Mouse (Mus musculus) neural tube, postnatal 0 days (tissue): ENCODE measurements around the gene Gm13283. TPM values are rescaled to one million over a fixed set of nuclear protein-coding genes. Genes with fewer than 3 reads are reported as not detected.

Source experiments
- polyA plus RNA-seq: library from polyadenylated mRNA; unstranded; fragments of >200 nt; fragmentation: Nextera tagmentation; extraction: Ambion mirVana; gene quantifications from 2 replicates; pipeline ENCODE4 v1.2.1, GENCODE M21; 2015

Gene Gm13283
- polyA plus RNA-seq = not detected in 2 replicates

GRCm38 (mm10) chr4:88759610-88760268 is at the start of gene Gm13283:
Gene Gm13283 (plus strand): TSS chr4:88760119.

DNA sequence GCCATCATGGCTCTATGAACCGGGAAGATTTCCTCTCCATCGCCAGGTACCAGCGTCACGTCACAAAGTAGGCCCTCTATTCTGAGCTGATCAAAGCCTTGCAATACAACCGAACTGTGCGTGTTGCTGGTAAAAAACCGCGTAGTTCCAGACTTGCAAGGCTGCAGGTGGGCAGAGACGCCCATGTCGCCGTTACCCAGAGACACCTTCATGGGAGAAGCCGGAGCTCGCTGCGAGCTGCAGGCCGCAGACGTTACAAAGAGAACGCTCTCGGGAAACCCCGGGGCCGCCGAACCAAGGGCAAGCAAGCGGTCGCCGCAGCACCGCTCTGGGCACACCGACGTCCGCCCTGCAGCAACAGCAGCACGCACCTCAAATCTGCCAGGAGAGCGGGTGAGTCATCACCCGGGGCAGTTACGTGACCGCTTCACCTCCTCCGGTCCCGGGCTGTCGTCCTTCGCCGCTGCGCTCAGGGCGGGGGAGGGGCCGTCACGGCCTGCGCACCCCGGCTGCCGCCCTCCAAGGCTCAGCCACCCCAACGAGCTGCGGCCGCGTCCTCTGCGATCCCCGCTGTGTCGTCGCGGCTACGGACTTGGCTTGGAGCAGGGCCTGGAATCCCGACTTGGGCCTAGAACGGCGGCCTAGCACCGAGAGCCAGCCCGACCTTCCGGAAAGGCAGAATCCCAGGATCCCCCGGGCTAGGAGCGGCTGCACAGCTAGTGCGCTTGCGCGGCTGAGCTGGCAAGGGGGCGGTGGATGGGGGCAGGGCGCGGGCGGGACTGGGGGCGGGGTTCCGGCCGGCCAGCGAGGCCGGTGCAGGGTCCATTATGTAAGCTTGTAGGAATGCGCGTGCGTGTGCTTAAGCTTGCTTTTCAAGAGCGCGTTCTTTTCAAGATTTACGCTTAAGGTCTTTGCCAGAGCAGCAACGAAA is 37.9 kb upstream of the Gm13283 start, which contains the start of the genes Gm26566 and Klhl9:
Gene Gm26566, plus strand, starts transcription at position 15 of the 931 bp plus-strand sequence.
Gene Klhl9, minus strand, starts transcription at position 675 of the 931 bp plus-strand sequence.

GRCm38 (mm10) chr4:88754818-88755340 is 5.0 kb upstream of the Gm13283 start, which contains the start of gene Gm13271:
Gene Gm13271 (plus strand): TSS chr4:88754868.

GRCm38 (mm10) chr4:88773534-88773933 is 13.6 kb downstream of the Gm13283 start, which contains the start of gene Gm13290:
Gene Gm13290 (plus strand): TSS chr4:88773834.

GRCm38 (mm10) chr4:88776622-88777021 is 16.7 kb downstream of the Gm13283 start, which contains the start of gene Gm13289:
Gene Gm13289 (plus strand): TSS chr4:88776922.

GRCm38 (mm10) chr4:88779550-88779949 is 19.6 kb downstream of the Gm13283 start, which contains the start of gene Gm13272:
Gene Gm13272 (plus strand): TSS chr4:88779850.

GRCm38 (mm10) chr4:88781831-88782230 is 21.9 kb downstream of the Gm13283 start, which contains the start of gene Ifnz:
Gene Ifnz (plus strand): TSS chr4:88782131.

GRCm38 (mm10) chr4:88785409-88785808 is 25.5 kb downstream of the Gm13283 start, which contains the start of gene Gm13276:
Gene Gm13276 (plus strand): TSS chr4:88785709.

GRCm38 (mm10) chr4:88788402-88788801 is 28.5 kb downstream of the Gm13283 start, which contains the start of gene Gm13277:
Gene Gm13277 (plus strand): TSS chr4:88788632.

GRCm38 (mm10) chr4:88791250-88791649 is 31.3 kb downstream of the Gm13283 start, which contains the start of gene Gm13278:
Gene Gm13278 (plus strand): TSS chr4:88791550.

GRCm38 (mm10) chr4:88793936-88794675 is 34.2 kb downstream of the Gm13283 start, which contains the start of gene Gm13275:
Gene Gm13275 (plus strand): TSS chr4:88794487.

DNA sequence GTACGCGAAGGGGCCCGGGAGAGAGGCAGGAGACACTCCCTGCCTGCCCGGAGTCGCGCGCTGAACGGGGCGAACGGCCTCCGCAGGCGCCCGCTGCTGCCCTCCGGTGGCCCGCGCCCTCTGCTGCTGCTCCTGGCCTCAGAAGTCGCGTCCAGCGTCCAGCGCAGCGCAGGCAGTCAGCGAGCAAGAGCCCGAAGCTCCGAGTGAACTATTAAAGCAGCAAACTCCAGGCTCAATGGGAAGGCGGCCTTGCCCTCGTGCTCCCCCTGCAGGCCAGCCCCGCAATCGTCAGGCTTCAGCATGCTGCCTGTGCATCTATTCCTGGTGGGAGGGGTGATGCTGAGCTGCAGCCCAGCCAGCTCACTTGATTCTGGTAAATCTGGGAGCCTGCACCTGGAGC is 37.2 kb downstream of the Gm13283 start, which contains the start of gene Gm13279:
Gene Gm13279, plus strand, starts transcription at position 301 of the 400 bp plus-strand sequence.

GRCm38 (mm10) chr4:88799365-88799764 is 39.4 kb downstream of the Gm13283 start, which contains the start of gene Gm13285:
Gene Gm13285 (plus strand): TSS chr4:88799665.

DNA sequence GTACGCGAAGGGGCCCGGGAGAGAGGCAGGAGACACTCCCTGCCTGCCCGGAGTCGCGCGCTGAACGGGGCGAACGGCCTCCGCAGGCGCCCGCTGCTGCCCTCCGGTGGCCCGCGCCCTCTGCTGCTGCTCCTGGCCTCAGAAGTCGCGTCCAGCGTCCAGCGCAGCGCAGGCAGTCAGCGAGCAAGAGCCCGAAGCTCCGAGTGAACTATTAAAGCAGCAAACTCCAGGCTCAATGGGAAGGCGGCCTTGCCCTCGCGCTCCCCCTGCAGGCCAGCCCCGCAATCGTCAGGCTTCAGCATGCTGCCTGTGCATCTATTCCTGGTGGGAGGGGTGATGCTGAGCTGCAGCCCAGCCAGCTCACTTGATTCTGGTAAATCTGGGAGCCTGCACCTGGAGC is 43.0 kb downstream of the Gm13283 start, which contains the start of gene Gm13287:
Gene Gm13287, plus strand, starts transcription at position 301 of the 400 bp plus-strand sequence.

DNA sequence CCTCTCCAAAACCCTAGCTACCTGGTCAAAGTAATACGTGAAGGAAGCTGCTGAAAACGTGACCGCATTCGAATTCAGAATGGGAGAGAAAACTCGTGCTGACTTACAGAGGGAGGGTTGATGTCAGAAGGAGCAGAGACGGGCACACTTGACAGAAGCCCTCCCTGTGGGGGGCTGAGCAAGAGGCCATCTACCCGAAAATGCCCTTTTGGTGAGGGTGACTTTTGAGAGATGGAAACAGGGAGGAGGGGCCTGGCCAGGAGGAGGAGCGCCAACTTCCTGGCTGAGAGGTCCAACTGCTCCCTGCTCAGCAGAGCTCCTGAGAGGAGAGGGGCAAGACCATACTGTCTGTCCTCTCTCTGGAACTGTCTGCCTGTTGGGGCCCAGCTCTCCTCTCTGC is 45.3 kb downstream of the Gm13283 start, which contains the start of gene Gm13288:
Gene Gm13288, plus strand, starts transcription at position 301 of the 400 bp plus-strand sequence.

Other genes starting within 250 kb of the Gm13283 start
- not detected in 2 replicates for gene Ifnb1, start 237.3 kb upstream of the Gm13283 start, polyA plus RNA-seq
- gene Ifna15, start 201.9 kb upstream of the Gm13283 start, polyA plus RNA-seq = not detected in 2 replicates
- not detected in 2 replicates for gene Ifna14, start 188.3 kb upstream of the Gm13283 start, polyA plus RNA-seq
- gene Ifna9, start 167.7 kb upstream of the Gm13283 start, polyA plus RNA-seq = not detected in 2 replicates
- not detected in 2 replicates for gene Ifna12, start 156.7 kb upstream of the Gm13283 start, polyA plus RNA-seq
- gene C87499, start 125.7 kb upstream of the Gm13283 start, polyA plus RNA-seq = not detected in 2 replicates
- gene Ifna13, start 115.7 kb upstream of the Gm13283 start, polyA plus RNA-seq = not detected in 2 replicates
- gene Ifna16, start 83.2 kb upstream of the Gm13283 start, polyA plus RNA-seq = not detected in 2 replicates
- not detected in 2 replicates for gene Ifna2, start 76.2 kb upstream of the Gm13283 start, polyA plus RNA-seq
- not detected in 2 replicates for gene Ifnab, start 68.8 kb upstream of the Gm13283 start, polyA plus RNA-seq
- gene Gm26566, start 38.3 kb upstream of the Gm13283 start, polyA plus RNA-seq = 0.15 and 1.1 TPM in 2 replicates
- 68.0 and 72.4 TPM in 2 replicates for gene Klhl9, start 37.7 kb upstream of the Gm13283 start, polyA plus RNA-seq
- gene Gm13271, start 5.3 kb upstream of the Gm13283 start, polyA plus RNA-seq = not detected in 2 replicates
- gene Gm13290, start 13.7 kb downstream of the Gm13283 start, polyA plus RNA-seq = 0.23 TPM in 1 of 2 replicates, not detected in the other
- not detected in 2 replicates for gene Gm13289, start 16.8 kb downstream of the Gm13283 start, polyA plus RNA-seq
- gene Gm13272, start 19.7 kb downstream of the Gm13283 start, polyA plus RNA-seq = not detected in 2 replicates
- gene Ifnz, start 22.0 kb downstream of the Gm13283 start, polyA plus RNA-seq = not detected in 2 replicates
- not detected in 2 replicates for gene Gm13276, start 25.6 kb downstream of the Gm13283 start, polyA plus RNA-seq
- not detected in 2 replicates for gene Gm13277, start 28.5 kb downstream of the Gm13283 start, polyA plus RNA-seq
- not detected in 2 replicates for gene Gm13278, start 31.4 kb downstream of the Gm13283 start, polyA plus RNA-seq
- not detected in 2 replicates for gene Gm13275, start 34.4 kb downstream of the Gm13283 start, polyA plus RNA-seq
- not detected in 2 replicates for gene Gm13279, start 37.3 kb downstream of the Gm13283 start, polyA plus RNA-seq
- 0.22 and 0.46 TPM in 2 replicates for gene Gm13285, start 39.5 kb downstream of the Gm13283 start, polyA plus RNA-seq
- gene Gm13287, start 43.1 kb downstream of the Gm13283 start, polyA plus RNA-seq = not detected in 2 replicates
- gene Gm13288, start 45.4 kb downstream of the Gm13283 start, polyA plus RNA-seq = not detected in 2 replicates
- gene Ifna7, start 56.1 kb downstream of the Gm13283 start, polyA plus RNA-seq = not detected in 2 replicates
- not detected in 2 replicates for gene Ifna11, start 59.8 kb downstream of the Gm13283 start, polyA plus RNA-seq
- gene Ifna6, start 67.3 kb downstream of the Gm13283 start, polyA plus RNA-seq = not detected in 2 replicates
- not detected in 2 replicates for gene Ifna5, start 75.4 kb downstream of the Gm13283 start, polyA plus RNA-seq
- gene Ifna4, start 81.7 kb downstream of the Gm13283 start, polyA plus RNA-seq = not detected in 2 replicates
- not detected in 2 replicates for gene Ifna1, start 90.0 kb downstream of the Gm13283 start, polyA plus RNA-seq
- gene Ifne, start 120.1 kb downstream of the Gm13283 start, polyA plus RNA-seq = not detected in 2 replicates